Mouse (Mus musculus): ENCODE measurements around the gene Tead4.
"Not testable (repeated sequence)": the region's sequence is repeated elsewhere in the genome, so short reads cannot be mapped to it uniquely, and the experiment has no call there.

Tead4 gene

GRCm38 (mm10) chr6:128300134-128301001 is at the start of gene Tead4:
Gene Tead4 (minus strand): TSS chr6:128300823.
- in situ Hi-C loops (cut with MboI, MseI), result no loop called here

GRCm38 (mm10) chr6:128349711-128350110 is 49.1 kb upstream of the Tead4 start:
- in situ Hi-C loops (cut with MboI, MseI), result no loop called here

GRCm38 (mm10) chr6:128346782-128347181 is 46.2 kb upstream of the Tead4 start:
- in situ Hi-C loops (cut with MboI, MseI), result no loop called here

GRCm38 (mm10) chr6:128345623-128346022 is 45.0 kb upstream of the Tead4 start:
- in situ Hi-C loops (cut with MboI, MseI), result no loop called here

- in situ Hi-C loops (cut with MboI, MseI), result no loop called here
Measured at GRCm38 (mm10) chr6:128341956-128342723, 41.5 kb upstream of the Tead4 start.

- in situ Hi-C loops (cut with MboI, MseI), result no loop called here
Measured at GRCm38 (mm10) chr6:128338876-128339275, 38.3 kb upstream of the Tead4 start.

GRCm38 (mm10) chr6:128337467-128337866 is 36.8 kb upstream of the Tead4 start:
- in situ Hi-C loops (cut with MboI, MseI), result no loop called here

- in situ Hi-C loops (cut with MboI, MseI), result no loop called here
Measured at GRCm38 (mm10) chr6:128334397-128335124, 33.9 kb upstream of the Tead4 start.

- in situ Hi-C loops (cut with MboI, MseI), result no loop called here
Measured at GRCm38 (mm10) chr6:128318317-128318716, 17.7 kb upstream of the Tead4 start.

GRCm38 (mm10) chr6:128315597-128315996 is 15.0 kb upstream of the Tead4 start:
- in situ Hi-C loops (cut with MboI, MseI), result no loop called here

- in situ Hi-C loops (cut with MboI, MseI), result no loop called here
Measured at GRCm38 (mm10) chr6:128314796-128315195, 14.2 kb upstream of the Tead4 start.

GRCm38 (mm10) chr6:128308311-128308710 is 7.7 kb upstream of the Tead4 start:
- in situ Hi-C loops (cut with MboI, MseI), result no loop called here

GRCm38 (mm10) chr6:128304801-128305200 is 4.2 kb upstream of the Tead4 start:
- in situ Hi-C loops (cut with MboI, MseI), result no loop called here

- in situ Hi-C loops (cut with MboI, MseI), result not testable (repeated sequence)
Measured at GRCm38 (mm10) chr6:128302640-128303039, 2.0 kb upstream of the Tead4 start.

- in situ Hi-C loops (cut with MboI, MseI), result no loop called here
Measured at GRCm38 (mm10) chr6:128301891-128302290, 1.3 kb upstream of the Tead4 start.

- in situ Hi-C loops (cut with MboI, MseI), result no loop called here
Measured at GRCm38 (mm10) chr6:128301458-128301857, 835 bp upstream of the Tead4 start.

GRCm38 (mm10) chr6:128299292-128300133 is 1.1 kb downstream of the Tead4 start:
- in situ Hi-C loops (cut with MboI, MseI), result no loop called here

- in situ Hi-C loops (cut with MboI, MseI), result no loop called here
Measured at GRCm38 (mm10) chr6:128298246-128298645, 2.4 kb downstream of the Tead4 start.

GRCm38 (mm10) chr6:128296750-128297393 is 3.8 kb downstream of the Tead4 start:
- in situ Hi-C loops (cut with MboI, MseI), result no loop called here

GRCm38 (mm10) chr6:128295876-128296749 is 4.5 kb downstream of the Tead4 start:
- in situ Hi-C loops (cut with MboI, MseI), result no loop called here
